Mouse (Mus musculus) cerebellum, adult 2 months (tissue): Measurements from ENCODE around the gene Tinf2.

Experiments
- CTCF ChIP-seq: fragments of 200-500 bp; IDR thresholded peaks from 2 replicates; pipeline ENCODE4 v1.5.1; 2011; ENCODE audit warnings: low read depth, mild to moderate bottlenecking, control low read depth, low read length, moderate library complexity, borderline replicate concordance; ENCODE audit not compliant: insufficient read depth
- POLR2A ChIP-seq: fragments of 200-500 bp; IDR thresholded peaks from 2 replicates; pipeline ENCODE4 v1.6.1; 2011; ENCODE audit warnings: low read length, control low read depth, borderline replicate concordance; ENCODE audit not compliant: insufficient read depth

- TF ChIP-seq CTCF (no peak), POLR2A (no peak)
Observed at GRCm38 (mm10) chr14:55719737-55720136, 38.1 kb upstream of the Tinf2 start.
